Mouse (Mus musculus) spleen, postnatal 10 days (tissue): ENCODE measurements around the gene Gm10320.

Experiments
- DNase-seq, 2 experiments: peaks; one replicate each; pipeline ENCODE4 v3.0.0; 2021 to 2022; ENCODE audit warnings: low spot score in 2 of 2

Gene Gm10320

GRCm38 (mm10) chr13:98502813-98503341, 11.1 kb upstream of the Gm10320 start:
- no peak for DNase-seq

- DNase-seq: no peak
Observed at GRCm38 (mm10) chr13:98502236-98502812, 10.5 kb upstream of the Gm10320 start.

- no peak for DNase-seq
Observed at GRCm38 (mm10) chr13:98501321-98501720, 9.5 kb upstream of the Gm10320 start.

- DNase-seq: no peak
Observed at GRCm38 (mm10) chr13:98500471-98501125, 8.8 kb upstream of the Gm10320 start.

GRCm38 (mm10) chr13:98498561-98498960, 6.8 kb upstream of the Gm10320 start:
- no peak for DNase-seq

- no peak for DNase-seq
Observed at GRCm38 (mm10) chr13:98498080-98498479, 6.3 kb upstream of the Gm10320 start.

GRCm38 (mm10) chr13:98496917-98497870, 5.4 kb upstream of the Gm10320 start:
- no peak for DNase-seq

- DNase-seq: no peak
Observed at GRCm38 (mm10) chr13:98494492-98495064, 2.8 kb upstream of the Gm10320 start.

- DNase-seq: no peak
Observed at GRCm38 (mm10) chr13:98492569-98493255, 911 bp upstream of the Gm10320 start.

GRCm38 (mm10) chr13:98486726-98487125, 5.1 kb downstream of the Gm10320 start:
- no peak for DNase-seq

- DNase-seq: no peak
Observed at GRCm38 (mm10) chr13:98486161-98486560, 5.6 kb downstream of the Gm10320 start.

- DNase-seq: no peak
Observed at GRCm38 (mm10) chr13:98485440-98485839, 6.4 kb downstream of the Gm10320 start.

GRCm38 (mm10) chr13:98477991-98478390, 13.8 kb downstream of the Gm10320 start:
- no peak for DNase-seq

- no peak for DNase-seq
Observed at GRCm38 (mm10) chr13:98476839-98477495, 14.8 kb downstream of the Gm10320 start.

- no peak for DNase-seq
Observed at GRCm38 (mm10) chr13:98476175-98476838, 15.5 kb downstream of the Gm10320 start.

- no peak for DNase-seq
Observed at GRCm38 (mm10) chr13:98475681-98476080, 16.1 kb downstream of the Gm10320 start.

- no peak for DNase-seq
Observed at GRCm38 (mm10) chr13:98473034-98473433, 18.8 kb downstream of the Gm10320 start.

- no peak for DNase-seq
Observed at GRCm38 (mm10) chr13:98471756-98472155, 20.0 kb downstream of the Gm10320 start.

GRCm38 (mm10) chr13:98470321-98470720, 21.5 kb downstream of the Gm10320 start:
- DNase-seq: no peak

GRCm38 (mm10) chr13:98469916-98470315, 21.9 kb downstream of the Gm10320 start:
- DNase-seq: no peak
